Mouse (Mus musculus) liver, embryonic 14.5 days (tissue): ENCODE results near the gene Ccdc114.

Experiments
- CTCF ChIP-seq: IDR thresholded peaks from 2 replicates; pipeline ENCODE4 v1.5.1; 2016; ENCODE audit warnings: antibody characterized with exemption, low read depth, control low read depth
- EP300 ChIP-seq: IDR thresholded peaks from 2 replicates; pipeline ENCODE4 v1.6.1; 2016; ENCODE audit warnings: antibody characterized with exemption, low read depth

- TF ChIP-seq EP300 (no peak), CTCF (no peak)
These were observed 26.6 kb upstream of the Ccdc114 start for GRCm38 (mm10) chr7:45897258-45897757.
